Mouse (Mus musculus): ENCODE results near the gene Zswim3. TPM values are rescaled to one million over a fixed set of nuclear protein-coding genes. Genes with fewer than 3 reads are reported as not detected.
A peak's percentile ranks its signal among the peaks of the same experiment; 100 is the strongest.

The Zswim3 gene
- 13.7 and 14.6 TPM in 2 replicates for polyA plus RNA-seq (2015; fragmentation: Nextera tagmentation; extraction: Ambion mirVana)

GRCm38 (mm10) chr2:164804533-164805331, at the start of gene Zswim3, which contains the start of gene Acot8:
Gene Zswim3, plus strand, starts transcription at chr2:164805098.
Gene Acot8, minus strand, starts transcription at chr2:164804882.
- Histone ChIP-seq H3K27me3 (no peaks in the 10 kb centered on the region), H3K9ac (peak within 1 kb of the TSS; percentile 85), H3K4me2 (peak within 1 kb of the TSS; percentile 70), H3K4me3 (peak within 1 kb of the TSS; percentile 84), H3K27ac (peak within 1 kb of the TSS; percentile 93), H3K36me3 (peaks cover 37% of the 10 kb centered on the region), H3K9me3 (no peaks in the 10 kb centered on the region), H3K4me1 (replicated peaks) (peaks cover 49% of the 10 kb centered on the region)
- ATAC-seq (ENCODE audit: low FRiP score) = peak; percentile 96
- under 1% methylated on average over 46 of the region's 47 CpGs for WGBS

GRCm38 (mm10) chr2:164757841-164758240, 47.1 kb upstream of the Zswim3 start:
- no peak overlapping the region for H3K9ac ChIP-seq
- ATAC-seq (ENCODE audit: low FRiP score) = no peak
- no peaks in the 10 kb centered on the region for H3K27me3 ChIP-seq
- no peak overlapping the region for H3K4me2 ChIP-seq
- no peaks in the 10 kb centered on the region for H3K9me3 ChIP-seq
- WGBS = 93% methylated on average over 11 of the region's 11 CpGs
- no peak overlapping the region for H3K4me3 ChIP-seq
- no peak overlapping the region for H3K27ac ChIP-seq
- H3K36me3 ChIP-seq = peaks cover 99% of the 10 kb centered on the region
- no peaks in the 10 kb centered on the region for H3K4me1 ChIP-seq (replicated peaks)

- Histone ChIP-seq H3K4me2 (no peak overlapping the region), H3K4me1 (replicated peaks) (no peaks in the 10 kb centered on the region), H3K27me3 (no peaks in the 10 kb centered on the region), H3K9me3 (no peaks in the 10 kb centered on the region), H3K9ac (no peak overlapping the region), H3K4me3 (no peak overlapping the region), H3K36me3 (peaks cover 100% of the 10 kb centered on the region), H3K27ac (no peak overlapping the region)
- WGBS = 82% methylated on average over 1 of the region's 1 CpGs
- ATAC-seq (ENCODE audit: low FRiP score) = no peak
Measured at GRCm38 (mm10) chr2:164758692-164759091, 46.2 kb upstream of the Zswim3 start.

- Histone ChIP-seq H3K27ac (no peak overlapping the region), H3K4me1 (replicated peaks) (no peaks in the 10 kb centered on the region), H3K36me3 (peaks cover 93% of the 10 kb centered on the region), H3K27me3 (no peaks in the 10 kb centered on the region), H3K4me3 (no peak overlapping the region), H3K9me3 (no peaks in the 10 kb centered on the region), H3K4me2 (no peak overlapping the region), H3K9ac (no peak overlapping the region)
- WGBS = 96% methylated on average over 4 of the region's 4 CpGs
- no peak for ATAC-seq (ENCODE audit: low FRiP score)
Measured at GRCm38 (mm10) chr2:164760059-164760833, 44.7 kb upstream of the Zswim3 start.

GRCm38 (mm10) chr2:164761502-164761901, 43.4 kb upstream of the Zswim3 start:
- Histone ChIP-seq H3K27me3 (no peaks in the 10 kb centered on the region), H3K9ac (no peak overlapping the region), H3K4me1 (replicated peaks) (no peaks in the 10 kb centered on the region), H3K27ac (no peak overlapping the region), H3K4me3 (no peak overlapping the region), H3K9me3 (no peaks in the 10 kb centered on the region), H3K4me2 (no peak overlapping the region), H3K36me3 (peaks cover 93% of the 10 kb centered on the region)
- ATAC-seq (ENCODE audit: low FRiP score) = no peak
- 97% methylated on average over 2 of the region's 2 CpGs for WGBS

- Histone ChIP-seq H3K27me3 (no peaks in the 10 kb centered on the region), H3K36me3 (peaks cover 93% of the 10 kb centered on the region), H3K4me3 (no peak overlapping the region), H3K4me2 (no peak overlapping the region), H3K9me3 (no peaks in the 10 kb centered on the region), H3K27ac (no peak overlapping the region), H3K4me1 (replicated peaks) (no peaks in the 10 kb centered on the region), H3K9ac (0 out of 2 replicates have a peak overlapping the region, but pooled peaks have one; percentile 19)
- 97% methylated on average over 4 of the region's 4 CpGs for WGBS
- ATAC-seq (ENCODE audit: low FRiP score) = no peak
Measured at GRCm38 (mm10) chr2:164761971-164762370, 42.9 kb upstream of the Zswim3 start.

- no peak overlapping the region for H3K4me2 ChIP-seq
- H3K4me3 ChIP-seq = no peak overlapping the region
- no peaks in the 10 kb centered on the region for H3K27me3 ChIP-seq
- H3K27ac ChIP-seq = no peak overlapping the region
- peaks cover 93% of the 10 kb centered on the region for H3K36me3 ChIP-seq
- WGBS = 94% methylated on average over 7 of the region's 7 CpGs
- 0 out of 2 replicates have a peak overlapping the region, but pooled peaks have one; percentile 19 for H3K9ac ChIP-seq
- H3K9me3 ChIP-seq = no peaks in the 10 kb centered on the region
- no peak for ATAC-seq (ENCODE audit: low FRiP score)
- H3K4me1 ChIP-seq (replicated peaks) = no peaks in the 10 kb centered on the region
Measured at GRCm38 (mm10) chr2:164762593-164762992, 42.3 kb upstream of the Zswim3 start.

- H3K4me1 ChIP-seq (replicated peaks) = peaks cover 11% of the 10 kb centered on the region
- no peak for ATAC-seq (ENCODE audit: low FRiP score)
- no peak overlapping the region for H3K4me2 ChIP-seq
- H3K27me3 ChIP-seq = no peaks in the 10 kb centered on the region
- no peaks in the 10 kb centered on the region for H3K9me3 ChIP-seq
- no peak overlapping the region for H3K4me3 ChIP-seq
- no peak overlapping the region for H3K27ac ChIP-seq
- H3K9ac ChIP-seq = no peak overlapping the region
- WGBS = 83% methylated on average over 3 of the region's 3 CpGs
- peaks cover 70% of the 10 kb centered on the region for H3K36me3 ChIP-seq
Measured at GRCm38 (mm10) chr2:164765841-164766240, 39.1 kb upstream of the Zswim3 start.

GRCm38 (mm10) chr2:164767812-164768540, 36.9 kb upstream of the Zswim3 start:
- Histone ChIP-seq H3K4me1 (replicated peaks) (peaks cover 26% of the 10 kb centered on the region), H3K9me3 (no peaks in the 10 kb centered on the region), H3K9ac (no peak overlapping the region), H3K27ac (no peak overlapping the region), H3K4me2 (no peak overlapping the region), H3K36me3 (peaks cover 48% of the 10 kb centered on the region), H3K27me3 (no peaks in the 10 kb centered on the region), H3K4me3 (no peak overlapping the region)
- WGBS = 96% methylated on average over 15 of the region's 15 CpGs
- ATAC-seq (ENCODE audit: low FRiP score) = no peak

- Histone ChIP-seq H3K4me1 (replicated peaks) (peaks cover 26% of the 10 kb centered on the region), H3K27me3 (no peaks in the 10 kb centered on the region), H3K4me3 (peak within 1 kb of the TSS; percentile 72), H3K9ac (peak within 1 kb of the TSS; percentile 72), H3K27ac (no peak within 1 kb of the TSS), H3K36me3 (peaks cover 39% of the 10 kb centered on the region), H3K9me3 (no peaks in the 10 kb centered on the region), H3K4me2 (peak within 1 kb of the TSS; percentile 98)
- ATAC-seq (ENCODE audit: low FRiP score) = peak; percentile 100
- 3% methylated on average over 53 of the region's 53 CpGs for WGBS
Measured at GRCm38 (mm10) chr2:164769258-164770037, 35.5 kb upstream of the Zswim3 start, which contains the start of gene Ube2c. Gene Ube2c, plus strand, starts transcription at chr2:164769898.

GRCm38 (mm10) chr2:164770279-164770678, 34.6 kb upstream of the Zswim3 start:
- ATAC-seq (ENCODE audit: low FRiP score) = no peak
- no peak overlapping the region for H3K27ac ChIP-seq
- H3K4me1 ChIP-seq (replicated peaks) = peaks cover 26% of the 10 kb centered on the region
- H3K9ac ChIP-seq = peak overlapping the region; percentile 72
- no peaks in the 10 kb centered on the region for H3K9me3 ChIP-seq
- WGBS = 5% methylated on average over 15 of the region's 15 CpGs
- H3K4me2 ChIP-seq = peak overlapping the region; percentile 98
- peak overlapping the region; percentile 72 for H3K4me3 ChIP-seq
- peaks cover 32% of the 10 kb centered on the region for H3K36me3 ChIP-seq
- no peaks in the 10 kb centered on the region for H3K27me3 ChIP-seq
